Mouse (Mus musculus): ENCODE measurements around the gene Iqschfp.

- TF ChIP-seq MAX (IDR thresholded peaks at IDR 0.05) (no peak), CTCF (IDR thresholded peaks at IDR 0.05; ENCODE audit: control insufficient read depth, insufficient read depth, insufficient read length) (no peak)
These were observed 725.7 kb downstream of the Iqschfp start for GRCm38 (mm10) chr3:68617708-68618107.

Measured in C2C12 (cell line).